Mouse (Mus musculus) gastrocnemius, postnatal 4 days (tissue): ENCODE measurements around the gene Gm20388. TPM values are rescaled to one million over a fixed set of nuclear protein-coding genes. Genes with fewer than 3 reads are reported as not detected.

Source experiments
- DNase-seq, 2 experiments: peaks; one replicate each; pipeline ENCODE4 v3.0.0; 2021 to 2022; ENCODE audit warnings: low spot score in 2 of 2, mixed read lengths in 2 of 2
- total RNA-seq, 2 experiments: library from RNA; stranded (reverse); gene quantifications; 2 replicates each; pipeline ENCODE4 v1.2.3; 2021

Gene Gm20388
- total RNA-seq, 2 experiments from 2014 or later: 12.8 to 22.8 TPM

DNA sequence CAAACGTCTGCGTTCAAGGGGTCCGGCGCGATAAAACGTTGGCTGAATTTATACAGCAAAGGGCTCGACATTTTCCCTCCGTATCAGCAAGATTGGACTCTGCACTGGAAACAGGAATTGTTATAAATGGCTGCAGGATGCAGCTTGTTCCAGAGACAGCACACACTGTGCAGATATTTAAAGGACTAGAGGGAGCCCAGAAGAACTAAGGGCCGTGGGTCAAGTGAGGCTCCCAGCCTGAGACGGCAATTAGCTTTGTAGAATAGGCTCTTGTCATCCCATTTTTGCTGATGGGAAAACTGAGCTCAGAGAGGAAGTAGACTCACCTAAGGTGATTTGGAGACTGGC, 1462.0 kb downstream of the Gm20388 start:
- no peak for DNase-seq

DNA sequence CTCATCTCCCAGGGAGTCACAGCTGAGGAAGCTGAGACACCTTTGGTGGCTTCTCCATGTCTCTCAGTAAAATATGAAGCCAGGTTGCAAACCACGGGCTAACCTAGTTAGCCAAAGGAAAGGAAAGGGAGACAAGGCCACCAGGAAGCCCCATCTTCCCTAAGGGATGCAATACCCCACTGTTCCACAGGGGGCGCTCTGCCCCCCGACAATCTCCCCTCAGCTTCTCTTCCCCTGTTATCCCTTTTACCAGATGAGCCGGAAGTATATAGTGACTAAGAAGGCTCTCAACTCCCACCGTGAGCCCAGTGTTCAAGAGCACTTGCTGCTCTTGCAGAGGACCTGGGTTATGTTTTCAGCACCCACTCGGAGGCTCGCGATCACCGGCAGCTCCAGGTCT, 1463.6 kb downstream of the Gm20388 start:
- no peak for DNase-seq

DNA sequence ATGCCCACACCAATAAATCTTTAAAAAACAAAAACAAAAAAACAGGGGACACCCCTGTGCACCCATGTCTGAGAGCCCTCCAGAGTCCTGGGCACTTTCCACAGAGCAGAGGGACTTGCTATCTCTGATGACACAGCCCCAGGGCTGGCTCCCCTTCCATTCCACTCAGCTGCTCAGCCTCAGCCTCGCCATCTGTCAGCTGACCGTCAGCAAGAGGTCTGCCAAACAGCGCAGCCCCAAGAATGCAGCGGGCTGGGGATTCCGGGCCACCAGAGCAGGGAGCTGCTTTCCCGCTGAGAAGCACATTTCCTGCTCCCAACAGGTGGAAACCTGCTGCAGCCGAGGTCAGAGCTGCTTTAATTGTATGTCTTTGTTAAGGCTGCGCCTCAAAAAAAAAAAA, 1464.1 kb downstream of the Gm20388 start:
- peak in 1 of 2 experiments; percentile 33 for DNase-seq

DNA sequence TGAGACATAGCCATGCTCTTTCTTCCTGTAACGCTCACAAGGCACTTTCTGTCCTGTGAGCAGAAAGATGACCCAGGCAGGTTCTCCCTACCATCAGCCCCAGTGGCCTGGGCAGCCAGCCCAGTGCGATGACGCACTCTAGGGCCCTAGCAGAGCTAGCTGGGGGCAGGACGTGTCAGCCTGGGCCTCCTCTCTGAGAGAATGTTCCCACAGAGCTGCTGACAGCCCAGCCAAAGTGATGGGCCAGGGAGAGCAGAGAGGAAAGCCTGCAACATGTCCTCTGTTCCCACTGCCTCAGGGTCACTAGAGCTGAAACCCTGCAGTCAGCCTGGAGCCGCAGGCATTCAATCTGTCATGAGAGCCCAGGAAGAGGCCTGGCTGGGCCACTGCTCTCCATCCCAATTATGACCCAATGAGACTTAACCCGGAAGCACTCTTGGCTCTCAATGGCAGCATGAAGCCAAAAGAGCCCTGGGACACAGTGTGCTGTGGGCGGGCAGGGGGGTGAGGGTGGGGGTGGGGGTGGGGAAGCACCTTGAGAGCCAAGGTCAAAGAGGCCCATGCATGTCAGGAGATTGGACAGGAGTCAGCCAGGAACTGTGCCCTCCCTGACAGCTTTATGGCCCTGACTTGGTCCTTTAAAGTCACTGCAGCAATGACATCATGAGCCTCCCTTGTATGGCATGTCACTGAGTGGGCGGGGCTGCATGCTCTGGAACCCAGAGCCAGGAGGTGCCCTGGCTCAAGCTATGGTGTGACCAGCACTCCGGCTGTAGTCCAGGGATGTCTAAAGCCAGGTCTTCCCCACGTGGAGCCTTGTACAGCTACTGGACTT, 1465.7 kb downstream of the Gm20388 start:
- DNase-seq: peak in 1 of 2 experiments; percentile 57

DNA sequence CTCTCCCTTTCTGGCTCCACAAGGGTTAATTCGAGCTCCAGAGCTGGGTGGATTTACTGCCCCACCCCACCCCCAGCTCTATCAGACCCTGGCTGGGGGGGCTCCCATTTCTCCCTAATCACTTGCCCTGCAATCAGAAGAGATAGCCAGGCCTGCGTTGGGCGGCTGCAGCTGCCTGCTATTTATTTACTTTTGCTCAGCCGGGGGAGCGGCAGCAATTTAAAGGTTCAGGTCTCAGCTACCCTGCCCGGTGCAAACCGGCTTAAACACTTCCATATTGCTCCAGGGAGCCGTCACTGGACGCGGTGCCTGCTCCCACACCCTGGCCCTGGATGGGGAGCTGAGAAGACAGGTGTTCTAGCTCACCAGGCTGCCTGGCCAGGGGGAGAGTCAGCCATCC, 1467.0 kb downstream of the Gm20388 start:
- no peak for DNase-seq

DNA sequence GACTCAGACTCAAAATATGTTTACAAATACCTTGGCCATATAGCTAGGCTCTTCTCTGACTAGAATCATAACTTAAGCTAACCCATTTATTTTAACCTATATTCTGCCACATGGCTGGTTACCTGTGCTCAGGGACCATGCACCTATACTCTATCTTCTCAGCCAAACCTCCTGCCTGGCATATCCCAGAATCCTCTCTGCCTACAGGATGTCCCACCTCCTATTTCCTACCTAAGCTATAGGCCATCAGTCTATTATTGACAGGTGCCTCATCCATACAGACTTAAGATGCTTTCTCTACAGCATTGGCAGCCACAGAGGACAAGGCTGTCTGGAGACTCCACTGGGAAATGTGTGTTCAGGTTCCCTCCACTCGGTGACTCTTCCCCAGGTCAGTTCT, 1468.7 kb downstream of the Gm20388 start:
- DNase-seq: no peak

DNA sequence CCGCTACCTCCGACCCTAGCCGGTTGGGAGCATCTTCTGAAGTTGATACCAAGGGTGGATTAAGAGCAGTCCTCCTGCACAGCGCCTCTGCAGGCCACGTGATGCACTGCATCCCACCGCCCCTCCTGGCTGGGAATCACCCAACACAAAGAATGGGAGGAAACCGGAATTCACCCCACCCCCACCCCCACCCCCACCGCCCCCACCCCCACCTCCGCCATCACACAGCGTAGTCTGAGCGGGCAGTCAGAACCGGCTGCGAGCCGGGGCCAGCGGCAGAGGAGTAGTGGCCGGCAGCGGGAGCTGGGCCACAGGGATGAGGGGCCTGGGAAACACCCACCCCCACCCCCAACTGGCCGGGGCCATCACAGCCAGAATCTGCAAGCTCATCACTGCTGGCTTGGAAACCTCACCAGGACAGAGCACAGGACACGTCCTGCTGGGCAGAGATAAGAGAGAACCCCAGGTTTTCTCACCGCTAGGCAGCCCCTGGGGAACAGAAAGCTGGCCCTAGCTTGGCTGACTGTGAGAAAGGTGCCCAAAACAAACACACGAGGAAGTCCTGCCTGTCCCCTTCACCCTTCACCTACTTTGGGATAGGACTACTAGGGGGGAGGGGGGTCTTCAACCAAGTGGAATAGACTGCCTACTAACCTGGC, 1472.1 kb downstream of the Gm20388 start:
- DNase-seq: peak; percentile 63 to 76

DNA sequence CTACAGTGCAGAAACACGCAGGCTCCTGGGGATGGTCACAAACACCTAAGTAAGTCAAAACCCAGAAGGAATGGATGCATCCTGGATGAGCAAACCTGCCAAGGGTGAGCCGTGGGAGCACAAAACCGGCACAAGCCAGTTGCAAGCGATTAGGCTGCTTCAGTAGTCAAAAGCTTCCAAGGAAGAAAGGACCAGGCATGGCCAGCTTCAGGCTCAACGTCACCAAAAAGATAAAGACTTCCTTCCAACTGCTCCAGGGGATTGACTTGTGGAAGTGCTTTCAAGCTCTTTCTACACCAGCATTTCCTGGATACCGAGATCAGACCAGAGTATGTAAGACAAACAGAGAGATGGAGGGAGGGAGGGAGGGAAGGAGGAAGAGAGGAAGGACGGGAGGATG, 1474.9 kb downstream of the Gm20388 start:
- DNase-seq: no peak

DNA sequence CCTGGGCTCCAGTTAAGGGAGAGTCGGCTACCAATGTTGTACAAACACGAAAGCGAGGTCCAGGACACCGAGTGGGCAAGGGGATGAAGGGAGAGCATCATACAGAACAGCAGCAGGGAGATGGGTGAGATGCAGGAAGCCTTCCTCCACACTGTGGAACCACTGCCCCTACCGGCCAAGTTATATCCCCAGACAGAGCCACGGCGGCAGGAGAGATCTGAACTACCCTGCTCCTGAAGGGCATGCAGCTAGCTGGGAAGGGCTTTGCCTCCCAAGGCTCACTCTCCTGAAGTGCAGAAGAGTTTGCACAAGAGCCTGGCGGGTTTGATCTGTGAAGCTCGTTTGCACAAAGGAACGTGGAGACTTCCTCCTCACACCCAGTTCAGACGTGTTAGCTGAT, 1480.0 kb downstream of the Gm20388 start:
- DNase-seq: no peak

DNA sequence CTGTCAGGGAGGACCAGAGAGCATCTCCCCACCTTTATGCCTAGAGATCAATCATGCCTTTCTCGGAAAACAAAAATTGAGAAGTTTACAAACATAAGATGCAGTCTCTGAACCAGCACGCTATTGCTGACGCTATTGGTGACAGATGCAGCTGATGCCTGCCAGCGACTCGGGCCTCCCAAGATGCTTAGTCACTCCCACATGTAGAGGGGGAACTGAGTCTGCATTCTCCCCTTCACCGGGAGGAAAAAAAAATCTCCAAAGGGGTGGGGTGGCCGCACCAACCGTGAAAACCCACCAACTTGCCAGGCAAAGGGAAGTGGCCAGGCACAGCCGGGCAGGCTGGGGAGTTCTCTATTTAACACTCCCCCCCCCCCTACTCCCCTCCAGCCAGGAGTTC, 1480.6 kb downstream of the Gm20388 start:
- DNase-seq: no peak

DNA sequence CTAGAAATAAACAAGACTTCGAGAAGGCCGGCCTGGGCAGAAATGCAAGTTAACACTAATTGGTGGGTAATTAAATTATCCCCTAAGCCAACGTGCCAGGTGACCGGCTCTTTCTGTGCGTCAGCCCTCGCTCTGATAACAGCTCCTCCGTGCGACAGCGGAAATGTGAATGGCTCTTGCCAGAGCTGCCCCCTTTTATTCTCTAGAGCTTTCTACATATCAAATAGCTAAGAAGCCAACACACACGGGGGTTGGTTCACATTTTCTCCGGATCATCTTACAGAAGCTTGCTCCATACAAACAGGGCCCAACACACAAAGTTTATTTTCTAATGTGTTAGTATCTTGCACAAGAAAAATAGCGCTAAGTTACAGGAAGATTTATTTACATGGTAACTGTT, 1481.1 kb downstream of the Gm20388 start:
- no peak for DNase-seq

DNA sequence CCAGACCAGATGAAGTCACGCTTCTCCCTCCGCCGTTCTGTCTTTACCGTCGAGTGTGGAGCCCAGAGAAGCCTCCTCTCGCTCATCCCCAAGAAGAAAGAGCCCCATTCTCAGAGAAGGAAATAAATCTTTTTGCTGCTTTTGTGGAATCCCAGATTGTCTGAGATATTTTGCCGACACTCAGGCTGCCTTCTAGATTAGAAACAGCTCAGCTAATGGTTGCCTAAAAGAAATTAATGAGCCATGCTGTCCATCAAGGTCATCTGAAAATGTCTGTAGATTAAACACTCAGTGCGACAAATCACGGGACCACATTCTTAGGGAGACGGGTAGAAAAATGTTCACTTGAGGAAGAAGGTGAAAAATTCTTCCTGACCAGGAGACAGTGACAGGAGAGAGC, 1481.8 kb downstream of the Gm20388 start:
- DNase-seq: no peak

DNA sequence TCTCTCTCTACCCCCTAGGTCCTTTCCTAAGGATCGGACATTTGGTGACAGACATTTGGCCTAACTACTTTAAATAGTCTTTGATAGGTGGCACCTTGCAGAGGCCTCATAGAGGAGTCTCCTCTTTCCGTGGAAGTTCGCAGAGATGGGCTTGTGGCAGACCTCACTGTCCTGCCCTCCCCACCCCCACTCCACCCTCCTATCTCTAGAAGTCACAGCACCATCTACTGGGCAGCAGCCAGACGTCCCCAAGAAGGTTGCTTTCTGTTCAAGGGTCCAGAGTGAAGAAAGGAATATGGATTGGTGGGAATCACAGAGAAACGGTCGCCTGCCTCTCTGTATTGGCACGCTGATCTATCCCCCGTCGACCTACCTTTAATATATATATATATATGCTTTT, 1482.5 kb downstream of the Gm20388 start:
- peak in 1 of 2 experiments; percentile 40 for DNase-seq

DNA sequence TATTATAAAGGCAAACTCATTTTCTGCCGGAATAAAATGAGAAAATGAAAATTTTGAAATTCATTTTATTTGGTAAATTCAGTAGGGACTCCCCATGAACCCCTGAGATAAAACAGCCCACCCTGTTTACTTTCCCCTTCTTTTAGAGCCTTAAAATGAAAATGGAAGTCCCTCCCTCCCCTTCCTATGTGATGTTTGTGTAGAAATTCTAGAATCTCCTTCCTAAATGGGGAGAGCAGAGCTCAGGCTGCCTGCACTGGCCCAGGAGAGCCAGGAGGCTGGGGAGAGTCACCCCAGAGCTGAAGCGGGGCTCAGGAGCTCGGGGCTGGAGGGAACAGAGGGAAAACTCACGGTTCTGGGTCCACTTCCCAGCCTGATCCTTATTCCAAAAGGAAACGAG, 1484.0 kb downstream of the Gm20388 start:
- DNase-seq: no peak

DNA sequence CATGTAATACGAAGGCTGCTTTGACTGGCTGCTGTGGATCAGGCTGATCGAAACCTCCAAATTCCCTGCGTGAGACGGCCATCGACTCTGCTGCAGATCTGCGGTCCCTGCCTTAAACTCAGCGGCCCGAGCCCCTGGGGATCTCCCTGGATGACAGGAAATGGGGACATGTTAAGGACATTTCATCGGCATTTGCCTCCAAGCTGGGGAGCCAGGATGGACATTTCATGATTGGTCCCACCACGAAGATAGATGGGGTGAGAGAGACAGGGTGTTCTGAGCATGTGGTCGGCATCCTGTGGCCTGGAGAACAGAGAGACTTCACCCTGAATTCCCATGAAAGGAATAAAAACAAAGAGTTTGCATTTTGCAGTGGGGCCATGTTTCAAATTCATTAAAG, 1484.7 kb downstream of the Gm20388 start:
- DNase-seq: no peak

DNA sequence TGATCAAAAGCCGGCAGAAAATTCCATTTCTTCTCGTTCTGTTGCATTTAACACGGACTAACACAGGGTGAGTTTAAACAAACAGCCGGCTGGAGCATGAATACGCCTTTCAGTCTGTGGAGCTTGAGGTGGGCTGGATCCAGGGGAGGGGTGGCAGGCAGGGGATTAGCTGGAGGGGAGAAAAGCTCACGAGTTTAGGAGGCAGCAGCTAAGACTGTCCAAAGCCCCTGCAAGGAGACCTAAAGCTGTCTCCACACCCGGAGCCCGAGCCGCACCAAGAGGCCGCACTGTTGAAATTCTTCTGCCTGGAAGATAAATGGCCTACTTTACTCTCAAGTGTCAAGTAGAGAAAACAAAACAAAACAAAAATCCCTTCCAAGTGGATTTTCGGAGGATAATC, 1485.5 kb downstream of the Gm20388 start:
- DNase-seq: no peak

DNA sequence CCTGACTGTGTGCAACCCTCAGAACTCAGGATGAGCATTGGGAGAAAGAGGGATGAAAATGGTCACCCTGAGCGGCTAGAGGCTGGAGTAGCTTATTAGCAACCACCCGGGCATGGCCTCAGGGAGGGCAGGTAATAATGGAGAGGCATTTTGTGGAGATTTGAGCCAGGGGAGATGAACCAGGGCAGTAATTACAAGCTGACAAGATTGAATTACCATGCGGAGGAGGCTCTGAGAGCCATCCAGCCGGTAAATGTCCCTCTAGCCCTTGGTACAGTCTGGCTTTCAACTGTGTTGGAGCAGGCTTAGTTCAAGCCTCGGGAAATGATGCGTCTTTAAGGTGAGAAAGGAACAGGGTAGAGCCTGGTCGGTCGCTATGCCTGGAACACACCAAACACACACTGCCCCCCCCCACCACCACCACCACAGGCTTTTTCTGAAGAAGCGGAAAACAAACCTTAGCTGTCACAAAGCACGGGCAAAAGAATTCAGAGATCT, 1486.6 kb downstream of the Gm20388 start:
- no peak for DNase-seq

DNA sequence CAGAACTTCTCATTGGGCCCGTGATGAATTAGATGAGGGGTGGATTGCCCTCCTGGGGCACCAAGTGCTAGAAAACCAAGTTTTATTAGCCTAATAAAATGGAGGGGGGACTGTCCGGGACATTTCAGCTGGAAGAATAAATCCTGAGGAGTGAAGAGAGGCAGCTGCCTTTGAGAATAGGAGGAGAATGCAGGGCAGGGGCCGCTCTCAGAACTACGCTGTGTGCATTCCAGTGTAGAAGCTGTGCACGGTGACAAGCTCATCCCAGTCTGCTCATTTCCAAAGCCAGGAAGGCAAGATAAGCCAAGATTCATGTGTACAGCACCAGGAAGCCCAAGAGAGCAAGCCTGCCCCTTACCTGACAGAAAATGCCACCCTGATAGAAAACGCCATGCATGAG, 1487.4 kb downstream of the Gm20388 start:
- no peak for DNase-seq

DNA sequence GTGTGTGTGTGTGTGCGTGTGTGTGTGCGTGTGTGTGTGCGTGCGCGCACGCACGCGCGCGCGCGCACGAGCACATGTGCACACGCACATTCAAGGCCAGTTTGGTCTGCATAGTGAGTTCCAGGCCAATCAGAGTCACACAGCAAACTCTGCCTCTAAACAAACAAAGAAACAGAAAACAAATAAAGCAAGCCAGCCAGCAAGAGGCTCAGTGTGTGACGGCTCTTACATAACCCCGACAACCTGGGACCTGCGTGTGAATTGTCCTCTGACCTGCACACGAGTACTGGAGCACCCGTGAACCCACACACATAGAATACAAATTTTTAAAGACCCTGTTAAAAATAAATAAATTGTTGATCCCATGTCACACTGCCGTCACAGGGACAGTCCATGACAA, 1488.1 kb downstream of the Gm20388 start:
- DNase-seq: no peak

DNA sequence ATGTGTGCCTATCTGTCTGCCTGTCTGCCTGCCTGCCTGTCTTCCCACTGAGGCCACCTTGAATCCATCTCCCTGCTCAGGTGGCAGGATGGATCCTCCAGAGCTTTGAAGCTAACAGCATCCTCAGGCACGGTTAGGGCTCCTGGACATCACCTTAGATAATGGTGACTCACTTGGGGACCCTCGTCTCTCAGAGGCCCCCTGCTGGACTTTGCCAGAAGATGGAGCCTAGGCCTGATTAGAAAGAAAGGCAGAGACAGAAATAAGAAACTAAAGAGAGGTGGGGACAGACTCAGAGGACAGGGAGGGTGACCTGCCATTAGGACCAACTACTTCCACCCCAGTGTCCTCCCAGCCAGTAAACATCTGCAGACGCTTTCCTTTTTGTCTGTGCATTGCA, 1488.5 kb downstream of the Gm20388 start:
- DNase-seq: no peak

DNA sequence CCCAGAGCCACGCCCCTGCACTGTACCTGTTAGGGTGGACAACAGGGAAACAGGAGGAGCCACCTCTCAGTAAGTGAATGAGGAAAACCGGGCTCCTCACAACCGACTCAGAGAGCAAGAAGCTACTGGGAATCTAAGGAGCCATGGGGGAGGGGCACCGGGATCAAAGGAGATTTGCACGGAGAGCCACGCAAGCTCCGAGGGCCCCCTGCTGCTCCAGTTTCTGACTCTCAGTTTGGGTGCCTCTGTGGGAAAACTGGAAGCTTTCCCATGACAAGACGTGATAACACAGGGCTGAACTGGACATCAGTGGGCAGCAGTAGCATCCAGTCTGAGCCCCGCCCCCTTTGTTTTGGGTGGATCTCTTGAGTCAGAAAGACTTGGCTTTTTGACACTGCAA, 1489.9 kb downstream of the Gm20388 start:
- no peak for DNase-seq

DNA sequence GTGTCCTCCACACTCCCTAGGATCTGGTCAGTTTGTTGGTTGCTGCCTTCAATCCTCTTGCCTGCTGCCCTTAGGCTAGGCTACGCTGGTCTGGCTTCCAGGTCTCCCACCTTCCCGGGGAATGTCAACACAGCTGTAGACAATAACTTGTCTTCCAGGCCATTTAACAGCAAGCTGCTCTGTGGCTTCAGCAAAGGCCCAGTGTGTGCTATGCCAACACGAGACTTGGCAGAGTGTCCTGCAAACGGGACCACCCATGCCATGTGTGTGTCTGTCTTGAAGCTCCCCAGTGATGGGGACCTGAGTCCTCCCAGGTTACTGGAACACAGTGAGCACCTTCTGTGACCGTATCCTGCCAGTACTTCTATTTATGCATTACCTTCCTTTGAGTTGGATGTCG, 1493.2 kb downstream of the Gm20388 start:
- no peak for DNase-seq

DNA sequence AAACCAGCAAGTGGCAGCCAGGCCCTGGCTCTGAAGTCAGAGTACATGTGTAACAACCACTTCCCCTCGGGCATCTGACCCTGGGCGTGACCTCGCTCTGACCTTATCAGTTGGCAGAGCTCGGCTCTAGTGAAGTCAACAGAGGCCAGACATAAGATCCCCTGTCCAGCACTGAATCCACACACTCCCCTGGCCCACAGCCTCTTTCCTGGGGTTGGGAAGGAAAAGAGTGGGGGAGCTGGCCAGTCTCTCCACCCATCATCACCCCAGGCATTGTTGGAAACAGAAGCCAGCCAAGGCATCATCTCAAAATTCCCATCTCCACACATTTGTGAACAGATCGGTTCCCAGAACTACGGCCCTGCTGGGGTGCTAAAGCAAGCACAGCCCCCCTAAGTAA, 1507.4 kb downstream of the Gm20388 start:
- DNase-seq: no peak
